Mouse (Mus musculus) liver, embryonic 12.5 days (tissue): ENCODE measurements at regions not wholly inside any gene's neighbourhood (a gene's known extent, or its start where the extent isn't known, plus 50 kb on each side); places are given as distances from the start of the nearest gene placed in this dataset.

Experiments
- ATAC-seq: fragments of 200-750 bp; cut with Nextera tagmentation; 2 replicates; pipeline ENCODE4 v1.8.0; 2017; ENCODE audit warnings: moderate number of reproducible peaks, mild to moderate bottlenecking, moderate library complexity
- H3K27ac ChIP-seq: fragments of 300-500 bp; sonication (generic); 2 replicates; pipeline ENCODE4 v1.5.1; 2016; ENCODE audit warnings: mild to moderate bottlenecking
- H3K27me3 ChIP-seq: fragments of 300-500 bp; sonication (generic); replicated peaks from 2 replicates; pipeline ENCODE4 v1.6.1; 2016; ENCODE audit warnings: mild to moderate bottlenecking, moderate library complexity
- H3K36me3 ChIP-seq: fragments of 300-500 bp; sonication (generic); 2 replicates; pipeline ENCODE4 v1.6.1; 2016; ENCODE audit warnings: mild to moderate bottlenecking, moderate library complexity
- H3K4me1 ChIP-seq: fragments of 300-500 bp; sonication (generic); 2 replicates; pipeline ENCODE4 v1.6.1; 2016
- H3K4me2 ChIP-seq: fragments of 300-500 bp; sonication (generic); 2 replicates; pipeline ENCODE4 v1.6.1; 2016; ENCODE audit warnings: mild to moderate bottlenecking, moderate library complexity
- H3K4me3 ChIP-seq: fragments of 300-500 bp; sonication (generic); 2 replicates; pipeline ENCODE4 v1.5.1; 2016; ENCODE audit warnings: mild to moderate bottlenecking, moderate library complexity
- H3K9ac ChIP-seq: fragments of 300-500 bp; sonication (generic); 2 replicates; pipeline ENCODE4 v1.6.1; 2016; ENCODE audit warnings: mild to moderate bottlenecking, moderate library complexity
- H3K9me3 ChIP-seq: fragments of 300-500 bp; sonication (generic); replicated peaks from 2 replicates; pipeline ENCODE4 v1.6.1; 2016; ENCODE audit warnings: mild to moderate bottlenecking, moderate library complexity
- WGBS: fragments of 180-500 bp; shearing (Covaris S2); methylation state at CpG from one replicate; pipeline ENCODE4 v1.1.7; 2016; ENCODE audit not compliant: insufficient replicate concordance; 5-methylcytosine and 5-hydroxymethylcytosine counted together

DNA sequence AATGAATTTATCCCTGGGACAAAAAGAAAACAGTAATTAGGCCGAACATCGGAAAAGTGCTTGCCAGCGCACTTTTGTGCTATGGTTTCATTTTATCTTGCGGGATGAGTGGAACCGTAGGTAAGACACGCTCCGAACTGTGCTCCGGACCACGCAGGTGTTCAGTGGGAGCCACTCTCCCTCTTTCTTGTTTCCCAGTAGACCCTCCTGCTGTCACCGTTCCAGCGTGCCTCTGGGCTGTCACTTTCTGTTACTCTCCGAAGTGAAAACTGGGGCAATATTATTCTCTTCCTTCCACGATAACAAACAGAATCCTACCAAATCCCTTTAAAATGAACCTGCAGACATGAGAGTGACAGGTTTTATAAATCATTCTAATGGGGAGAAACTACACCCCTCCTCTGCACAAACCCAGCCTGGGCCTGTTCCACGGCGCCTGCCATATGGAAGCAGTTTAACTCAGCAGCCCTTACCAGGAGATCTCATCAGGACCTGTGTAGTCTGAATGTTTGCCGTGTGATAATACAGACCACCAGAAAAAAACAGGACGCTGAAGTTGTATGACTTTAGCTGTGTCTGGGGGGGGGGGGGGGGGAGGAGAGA lies 550.5 kb downstream of the Pdcd6ip start:
- WGBS = 81% methylated on average over 17 of the region's 17 CpGs
- no peak overlapping the region for H3K4me2 ChIP-seq
- H3K27me3 ChIP-seq = no peaks in the 10 kb centered on the region
- no peaks in the 10 kb centered on the region for H3K36me3 ChIP-seq
- no peak overlapping the region for H3K9ac ChIP-seq
- no peak for ATAC-seq
- no peak overlapping the region for H3K4me3 ChIP-seq
- H3K4me1 ChIP-seq = no peaks in the 10 kb centered on the region
- H3K27ac ChIP-seq = no peak overlapping the region
- H3K9me3 ChIP-seq = 0 out of 2 replicates have a peak, but pooled peaks cover 8% of the 10 kb centered on the region

- no peak for ATAC-seq
- Histone ChIP-seq H3K36me3 (no peaks in the 10 kb centered on the region), H3K9ac (no peak overlapping the region), H3K4me1 (no peaks in the 10 kb centered on the region), H3K4me3 (no peak overlapping the region), H3K4me2 (no peak overlapping the region), H3K27ac (no peak overlapping the region), H3K9me3 (0 out of 2 replicates have a peak, but pooled peaks cover 8% of the 10 kb centered on the region), H3K27me3 (no peaks in the 10 kb centered on the region)
- WGBS = 39% methylated on average over 3 of the region's 3 CpGs
Observed at GRCm38 (mm10) chr9:113156707-113157106, 551.4 kb downstream of the Pdcd6ip start.

GRCm38 (mm10) chr9:113149084-113149483 lies 559.0 kb downstream of the Pdcd6ip start:
- Histone ChIP-seq H3K9me3 (0 out of 2 replicates have a peak, but pooled peaks cover under 1% of the 10 kb centered on the region), H3K27me3 (no peaks in the 10 kb centered on the region), H3K9ac (no peak overlapping the region), H3K4me2 (no peak overlapping the region), H3K4me3 (no peak overlapping the region), H3K27ac (no peak overlapping the region), H3K36me3 (no peaks in the 10 kb centered on the region), H3K4me1 (no peaks in the 10 kb centered on the region)
- ATAC-seq = no peak
- WGBS = 58% methylated on average over 5 of the region's 5 CpGs

GRCm38 (mm10) chr9:113146571-113146970 lies 561.5 kb downstream of the Pdcd6ip start:
- Histone ChIP-seq H3K4me3 (no peak overlapping the region), H3K27ac (no peak overlapping the region), H3K9me3 (no peaks in the 10 kb centered on the region), H3K27me3 (no peaks in the 10 kb centered on the region), H3K4me2 (no peak overlapping the region), H3K36me3 (no peaks in the 10 kb centered on the region), H3K9ac (no peak overlapping the region), H3K4me1 (no peaks in the 10 kb centered on the region)
- no peak for ATAC-seq
- WGBS = 55% methylated on average over 2 of the region's 2 CpGs

DNA sequence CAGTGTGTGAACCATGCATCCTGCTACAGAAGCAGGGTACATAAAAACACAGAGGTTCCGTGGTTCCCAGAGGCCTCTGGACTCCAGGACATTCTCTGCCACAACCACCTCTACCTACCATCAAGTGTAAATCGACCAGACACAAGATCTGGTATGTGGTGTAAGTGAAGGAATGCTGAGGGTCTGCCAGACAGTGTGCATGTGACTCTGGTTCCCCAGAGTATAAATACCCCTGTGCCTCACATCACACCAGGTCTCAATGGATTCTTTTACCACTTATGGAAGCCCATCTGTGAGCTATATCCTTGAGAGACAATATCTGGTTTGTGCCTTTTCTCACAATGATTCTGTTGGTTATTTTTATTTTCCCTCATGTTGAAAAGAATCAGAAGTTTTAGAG lies 563.0 kb downstream of the Pdcd6ip start:
- WGBS = 46% methylated on average over 2 of the region's 2 CpGs
- Histone ChIP-seq H3K27ac (no peak overlapping the region), H3K4me2 (no peak overlapping the region), H3K4me1 (no peaks in the 10 kb centered on the region), H3K9ac (no peak overlapping the region), H3K9me3 (no peaks in the 10 kb centered on the region), H3K4me3 (no peak overlapping the region), H3K27me3 (no peaks in the 10 kb centered on the region), H3K36me3 (no peaks in the 10 kb centered on the region)
- ATAC-seq = no peak

- ATAC-seq = no peak
- Histone ChIP-seq H3K27me3 (no peaks in the 10 kb centered on the region), H3K4me1 (no peaks in the 10 kb centered on the region), H3K36me3 (no peaks in the 10 kb centered on the region), H3K9me3 (0 out of 2 replicates have a peak, but pooled peaks cover 7% of the 10 kb centered on the region), H3K4me3 (no peak overlapping the region), H3K4me2 (no peak overlapping the region), H3K9ac (no peak overlapping the region), H3K27ac (no peak overlapping the region)
- 67% methylated on average over 3 of the region's 3 CpGs for WGBS
Observed at GRCm38 (mm10) chr9:113134611-113135010, 573.4 kb downstream of the Pdcd6ip start.

- Histone ChIP-seq H3K4me3 (no peak overlapping the region), H3K4me1 (no peaks in the 10 kb centered on the region), H3K9ac (no peak overlapping the region), H3K4me2 (no peak overlapping the region), H3K9me3 (no peaks in the 10 kb centered on the region), H3K36me3 (no peaks in the 10 kb centered on the region), H3K27ac (no peak overlapping the region), H3K27me3 (no peaks in the 10 kb centered on the region)
- ATAC-seq = no peak
- WGBS = 65% methylated on average over 7 of the region's 7 CpGs
Observed at GRCm38 (mm10) chr9:113123004-113123692, 584.9 kb downstream of the Pdcd6ip start.

- H3K4me1 ChIP-seq = no peaks in the 10 kb centered on the region
- no peaks in the 10 kb centered on the region for H3K27me3 ChIP-seq
- H3K4me3 ChIP-seq = no peak overlapping the region
- H3K27ac ChIP-seq = no peak overlapping the region
- no peaks in the 10 kb centered on the region for H3K36me3 ChIP-seq
- WGBS = 60% methylated on average over 3 of the region's 3 CpGs
- ATAC-seq = no peak
- H3K9me3 ChIP-seq = no peaks in the 10 kb centered on the region
- H3K4me2 ChIP-seq = no peak overlapping the region
- H3K9ac ChIP-seq = no peak overlapping the region
Observed at GRCm38 (mm10) chr9:113122253-113122749, 585.8 kb downstream of the Pdcd6ip start.

GRCm38 (mm10) chr9:113120385-113120784 lies 587.7 kb downstream of the Pdcd6ip start:
- Histone ChIP-seq H3K9me3 (no peaks in the 10 kb centered on the region), H3K27me3 (no peaks in the 10 kb centered on the region), H3K4me1 (no peaks in the 10 kb centered on the region), H3K27ac (peak overlapping the region; percentile 51), H3K4me2 (no peak overlapping the region), H3K9ac (no peak overlapping the region), H3K4me3 (no peak overlapping the region), H3K36me3 (no peaks in the 10 kb centered on the region)
- ATAC-seq = peak; percentile 99

GRCm38 (mm10) chr9:113119721-113120120 lies 588.3 kb downstream of the Pdcd6ip start:
- ATAC-seq = peak; percentile 47

GRCm38 (mm10) chr9:113115576-113115975 lies 592.5 kb downstream of the Pdcd6ip start:
- H3K27me3 ChIP-seq = no peaks in the 10 kb centered on the region
- H3K4me1 ChIP-seq = no peaks in the 10 kb centered on the region
- H3K4me2 ChIP-seq = no peak overlapping the region
- WGBS = 69% methylated on average over 5 of the region's 5 CpGs
- H3K27ac ChIP-seq = no peak overlapping the region
- no peak overlapping the region for H3K4me3 ChIP-seq
- H3K9me3 ChIP-seq = no peaks in the 10 kb centered on the region
- ATAC-seq = no peak
- H3K9ac ChIP-seq = no peak overlapping the region
- no peaks in the 10 kb centered on the region for H3K36me3 ChIP-seq

More at GRCm38 (mm10) chr9:113119721-113120120, 588.3 kb downstream of the Pdcd6ip start:
- Histone ChIP-seq H3K27me3 (no peaks in the 10 kb centered on the region), H3K4me3 (no peak overlapping the region), H3K4me1 (no peaks in the 10 kb centered on the region), H3K36me3 (no peaks in the 10 kb centered on the region), H3K4me2 (no peak overlapping the region), H3K9me3 (no peaks in the 10 kb centered on the region), H3K27ac (peak overlapping the region; percentile 51; the same call in 1 of the 2 replicates), H3K9ac (no peak overlapping the region)
- 54% methylated on average over 1 of the region's 1 CpGs for WGBS

DNA sequence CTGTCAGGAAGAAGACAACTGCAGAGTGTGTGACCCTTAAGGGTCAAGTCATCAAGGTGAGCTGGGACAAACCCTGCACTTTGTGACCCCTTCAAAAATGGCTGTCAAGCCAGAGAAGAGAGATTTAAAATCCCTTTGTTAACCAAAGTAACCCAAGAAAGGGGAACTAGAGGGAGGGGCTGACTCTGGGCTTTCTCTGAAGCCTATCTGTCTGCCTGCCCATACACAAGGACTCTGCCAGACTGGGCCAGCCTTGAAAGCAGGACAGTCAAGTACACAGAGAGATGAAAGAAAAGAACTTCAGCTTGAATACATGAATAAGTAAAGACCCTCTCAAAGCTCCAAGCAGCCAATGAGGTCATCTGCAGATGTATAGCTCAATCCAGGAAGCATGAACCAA lies 595.3 kb downstream of the Pdcd6ip start:
- Histone ChIP-seq H3K4me2 (no peak overlapping the region), H3K9me3 (no peaks in the 10 kb centered on the region), H3K27ac (no peak overlapping the region), H3K36me3 (no peaks in the 10 kb centered on the region), H3K9ac (no peak overlapping the region), H3K27me3 (no peaks in the 10 kb centered on the region), H3K4me3 (no peak overlapping the region), H3K4me1 (no peaks in the 10 kb centered on the region)
- no peak for ATAC-seq
